Mouse (Mus musculus): Measurements from ENCODE around the gene Gm9833.
"Not testable (repeated sequence)": the region's sequence is repeated elsewhere in the genome, so short reads cannot be mapped to it uniquely, and the experiment has no call there.

The Gm9833 gene

DNA sequence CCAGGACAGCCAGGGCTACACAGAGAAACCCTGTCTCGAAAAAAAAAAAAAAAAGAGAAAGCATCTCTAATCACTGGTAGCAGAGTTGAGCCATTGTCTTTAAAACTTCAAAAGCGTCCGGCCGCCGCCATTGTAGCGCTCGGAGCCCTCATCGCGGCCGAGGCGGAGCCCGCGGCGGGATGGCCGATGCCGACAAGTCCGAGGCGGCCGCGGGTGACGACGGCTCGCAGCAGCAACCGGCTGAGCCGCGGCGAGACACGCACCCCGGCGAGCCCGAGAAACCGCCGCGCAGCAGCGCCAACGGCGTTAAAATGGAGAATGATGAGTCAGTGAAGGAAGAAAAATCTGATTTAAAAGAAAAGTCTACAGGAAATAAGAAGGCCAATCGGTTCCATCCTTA lies at the start of gene Gm9833:
Gene Gm9833 (plus strand): TSS at position 117 of the 400 bp plus-strand sequence.
- DNase-seq = not testable (repeated sequence)

DNA sequence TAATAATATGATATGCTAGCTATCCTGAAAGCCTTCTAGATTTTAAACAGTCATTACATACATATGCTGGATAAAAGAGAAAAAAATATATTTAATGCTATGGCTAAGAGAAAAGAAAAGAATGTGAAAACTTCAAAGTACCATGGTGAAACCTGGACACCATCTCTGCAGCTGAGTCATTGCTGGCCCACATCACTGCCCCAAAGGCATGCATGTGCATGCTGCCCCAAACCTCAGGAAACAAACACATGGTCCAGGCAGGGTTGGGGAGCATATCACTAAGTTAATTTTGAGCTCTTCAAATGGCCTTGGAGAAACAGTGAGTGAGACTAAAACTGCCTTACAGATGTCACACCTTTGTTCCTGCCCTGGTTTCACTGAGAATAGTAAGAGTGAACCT lies 17.8 kb upstream of the Gm9833 start:
- no peak for DNase-seq

- no peak for DNase-seq
These were observed 12.1 kb upstream of the Gm9833 start for GRCm38 (mm10) chr3:10075826-10076225.

DNA sequence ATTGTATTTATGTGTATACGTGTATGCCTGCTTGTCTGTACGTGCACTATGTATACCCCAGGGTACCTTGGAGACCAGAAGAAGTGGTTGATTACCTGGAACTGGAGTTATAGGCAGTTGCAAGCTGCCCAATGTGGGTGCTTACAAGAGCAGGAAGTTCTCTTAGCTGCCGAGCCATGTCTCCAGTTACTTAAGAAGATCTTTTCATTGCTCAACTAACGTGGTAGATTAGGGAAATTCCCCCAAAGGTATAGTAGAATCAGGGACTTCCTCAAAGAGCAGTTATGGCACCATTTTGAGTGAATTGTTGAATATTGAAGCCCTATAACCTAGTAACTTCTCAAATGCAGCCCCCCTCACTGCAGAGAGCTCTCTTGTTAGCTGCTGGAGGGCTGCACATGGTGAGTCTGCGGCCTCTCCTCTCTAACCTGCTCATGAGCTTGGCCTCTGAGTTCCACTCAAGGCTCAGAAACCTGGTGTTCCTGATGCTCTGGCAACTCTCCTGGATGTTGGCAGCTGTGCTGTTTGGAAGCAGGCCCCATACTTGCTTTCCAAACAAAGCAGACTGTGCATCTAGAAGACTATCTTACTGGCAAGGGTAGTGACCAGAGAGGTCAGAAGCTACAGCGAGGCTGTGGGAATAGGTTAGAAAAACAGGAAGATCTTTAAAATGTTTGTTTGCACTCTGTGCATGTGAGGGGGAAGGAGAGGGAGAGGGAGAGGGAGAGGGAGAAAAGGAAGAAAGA lies 10.6 kb upstream of the Gm9833 start:
- no peak for DNase-seq

DNA sequence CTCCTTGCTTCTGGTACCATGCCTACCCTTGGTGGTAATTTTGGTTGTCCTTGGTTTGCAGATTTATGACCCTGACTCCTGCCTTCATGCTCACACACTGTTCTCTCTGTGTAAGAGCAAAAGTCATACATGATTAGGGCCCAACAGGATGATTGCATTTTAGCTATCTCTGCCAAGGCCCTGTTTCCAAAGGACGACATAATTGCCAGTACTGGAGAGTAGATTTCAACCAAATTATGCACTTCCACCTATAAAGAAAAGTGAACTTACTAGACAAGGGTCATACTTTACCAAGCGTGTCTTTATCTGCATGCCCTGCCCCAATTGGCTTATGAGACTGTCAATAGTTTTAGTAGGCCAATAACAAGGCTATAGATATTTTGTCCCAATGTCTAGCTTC lies 9.8 kb upstream of the Gm9833 start:
- no peak for DNase-seq

DNA sequence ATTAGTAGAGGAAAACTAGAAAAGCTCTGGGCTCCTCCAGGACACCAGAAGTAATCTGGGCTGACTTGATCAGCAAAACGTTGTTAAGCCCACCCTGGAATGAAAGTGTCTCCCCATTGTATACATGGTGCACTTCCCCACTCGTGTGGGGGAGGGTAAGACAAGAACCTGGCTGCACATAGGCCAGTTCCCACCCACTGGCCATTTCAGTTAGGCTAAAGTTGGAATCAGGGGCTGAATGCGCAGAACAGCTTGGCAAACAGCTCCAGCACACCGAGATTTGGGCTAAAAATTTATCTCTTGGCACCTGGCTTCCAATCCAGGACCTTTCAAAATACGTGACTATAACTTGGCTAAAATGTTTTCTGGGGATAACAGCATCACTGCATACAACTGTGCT lies 6.6 kb upstream of the Gm9833 start:
- DNase-seq = no peak

DNA sequence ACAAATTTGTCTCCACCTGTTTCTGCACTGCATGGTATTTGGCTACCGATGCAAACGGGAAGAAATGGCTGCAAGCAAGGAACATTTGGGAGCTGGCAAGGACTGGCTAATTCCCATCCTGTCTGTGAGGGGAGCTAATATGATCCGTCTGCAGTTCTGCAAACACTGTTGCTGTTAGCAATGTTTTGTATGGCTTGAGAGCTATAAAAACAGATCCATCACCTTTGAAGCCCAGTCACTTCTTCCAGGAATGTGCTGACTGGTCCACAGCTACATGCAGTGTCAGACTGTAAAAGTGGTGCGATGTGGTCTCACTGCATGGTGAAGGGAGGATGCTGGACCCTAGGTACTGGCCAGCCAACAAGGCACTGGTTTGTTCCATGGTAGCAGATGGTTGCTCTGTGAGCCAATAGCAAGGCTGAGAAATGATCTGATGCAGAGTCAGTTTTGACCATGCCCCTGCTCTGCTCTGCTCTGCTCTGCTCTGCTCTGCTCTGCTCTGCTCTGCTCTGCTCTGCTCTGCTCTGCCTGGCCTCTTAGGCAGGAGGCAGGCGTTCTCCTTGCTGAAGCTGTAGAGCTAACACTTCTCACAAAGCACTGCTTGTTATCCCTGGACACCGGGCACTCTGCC lies 5.9 kb upstream of the Gm9833 start:
- DNase-seq = no peak

- DNase-seq = no peak
These were observed 5.3 kb upstream of the Gm9833 start for GRCm38 (mm10) chr3:10082545-10083062.

- no peak for DNase-seq
These were observed 3.8 kb upstream of the Gm9833 start for GRCm38 (mm10) chr3:10084102-10084501.

DNA sequence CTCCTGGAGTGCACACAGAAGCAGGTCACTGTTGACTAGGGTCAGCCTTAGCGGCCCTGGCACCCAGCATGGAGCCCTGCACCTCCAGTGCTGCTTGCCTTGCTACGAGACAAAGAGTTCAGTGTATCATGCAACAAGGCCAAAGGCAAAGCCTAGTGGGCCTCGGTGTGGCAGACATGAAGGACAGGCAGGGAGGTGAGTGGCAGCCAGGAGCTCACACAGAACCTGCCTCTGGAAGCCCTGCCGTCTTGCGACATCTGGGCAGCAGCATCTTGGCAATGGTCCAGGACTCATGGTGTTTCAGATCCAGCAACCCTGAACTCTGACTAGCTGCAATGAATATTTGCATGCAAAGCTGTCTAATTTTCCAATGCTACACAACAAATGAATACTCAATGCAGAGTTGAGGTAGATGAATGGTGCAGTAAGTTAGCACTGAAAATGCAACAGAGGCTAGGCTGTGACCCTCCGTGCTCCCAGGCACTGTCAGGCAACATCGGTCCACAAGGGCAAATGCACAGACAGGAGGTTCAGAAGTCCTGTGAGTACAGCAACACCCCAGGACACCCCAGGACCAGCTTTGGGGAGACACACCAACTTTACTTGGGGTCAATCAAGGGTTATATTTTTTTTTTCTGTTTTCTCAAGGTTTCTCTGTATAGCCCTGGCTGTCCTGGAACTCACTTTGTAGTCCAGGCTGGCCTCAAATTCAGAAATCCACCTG lies 2.4 kb upstream of the Gm9833 start:
- peak; percentile 39 to 55 for DNase-seq

DNA sequence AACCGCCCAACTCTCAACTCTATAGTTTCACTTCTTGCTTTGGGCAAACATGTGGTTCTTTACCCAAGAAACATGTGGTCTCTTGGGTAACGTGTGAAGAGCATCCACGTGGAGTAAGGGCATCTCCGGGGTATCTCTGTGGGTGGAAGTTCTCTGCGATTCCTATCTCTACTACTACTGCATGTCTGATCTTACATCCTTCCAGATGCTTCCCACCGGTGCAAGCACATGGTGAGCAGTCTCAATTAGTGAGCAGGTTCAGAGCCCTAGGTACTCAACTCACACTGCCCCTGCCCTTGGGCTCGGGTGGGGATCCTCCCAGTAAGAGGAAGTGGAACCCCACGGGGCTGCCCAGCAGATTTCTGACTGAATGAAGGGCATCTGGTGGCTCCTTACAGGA lies 399 bp upstream of the Gm9833 start:
- DNase-seq = no peak

DNA sequence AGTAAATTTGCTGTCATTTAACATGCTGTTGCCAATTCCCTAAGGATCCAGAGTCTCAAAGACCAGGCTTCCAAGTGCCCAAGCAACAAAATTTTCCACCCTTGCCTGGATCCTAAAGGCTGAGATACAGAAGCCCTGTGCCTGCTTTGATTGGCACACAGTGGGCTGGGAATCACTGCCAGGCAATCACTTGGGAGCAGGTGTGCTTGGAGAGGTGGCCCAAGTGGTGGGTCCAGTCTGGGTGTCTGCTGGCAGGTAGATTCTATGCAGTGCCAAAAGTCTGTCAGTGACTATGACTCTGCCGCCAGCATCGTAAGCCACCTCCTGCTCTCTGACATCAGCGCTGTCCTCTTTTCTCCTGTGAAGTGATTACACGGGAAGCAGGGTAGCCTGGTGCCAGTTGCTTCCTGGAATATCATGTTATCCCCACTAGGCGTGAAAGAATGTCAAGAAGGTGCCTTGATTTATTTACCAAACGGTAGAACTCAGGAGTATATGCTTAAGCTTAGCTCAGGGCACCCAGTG lies 3.8 kb downstream of the Gm9833 start:
- DNase-seq = no peak

- peak; percentile 21 to 66 for DNase-seq
These were observed 4.6 kb downstream of the Gm9833 start for GRCm38 (mm10) chr3:10092499-10092898.

- no peak for DNase-seq
These were observed 5.0 kb downstream of the Gm9833 start for GRCm38 (mm10) chr3:10092914-10093313.

GRCm38 (mm10) chr3:10095076-10095622 lies 7.2 kb downstream of the Gm9833 start:
- no peak for DNase-seq

GRCm38 (mm10) chr3:10099756-10100155 lies 11.8 kb downstream of the Gm9833 start:
- DNase-seq = no peak

DNA sequence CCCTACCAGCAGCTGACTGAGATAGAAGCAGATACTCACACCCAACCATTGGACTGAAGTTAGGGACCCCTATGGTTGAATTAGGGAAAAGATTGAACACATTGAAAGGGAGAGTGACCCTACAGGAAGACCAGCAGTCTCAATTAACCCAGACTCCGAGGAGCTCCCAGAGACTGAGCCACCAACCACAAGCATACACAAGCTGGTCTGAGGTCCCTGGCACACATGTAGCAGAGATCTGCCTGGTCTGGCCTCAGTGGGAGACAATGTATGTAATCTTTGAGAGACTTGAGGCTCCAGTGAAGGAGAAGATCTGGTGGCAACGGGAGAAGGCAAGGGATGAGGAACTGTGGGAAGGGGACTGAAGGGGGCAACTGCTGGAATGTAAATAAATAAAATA lies 23.7 kb downstream of the Gm9833 start:
- DNase-seq = no peak

- DNase-seq = no peak
These were observed 24.3 kb downstream of the Gm9833 start for GRCm38 (mm10) chr3:10112196-10112595.

DNA sequence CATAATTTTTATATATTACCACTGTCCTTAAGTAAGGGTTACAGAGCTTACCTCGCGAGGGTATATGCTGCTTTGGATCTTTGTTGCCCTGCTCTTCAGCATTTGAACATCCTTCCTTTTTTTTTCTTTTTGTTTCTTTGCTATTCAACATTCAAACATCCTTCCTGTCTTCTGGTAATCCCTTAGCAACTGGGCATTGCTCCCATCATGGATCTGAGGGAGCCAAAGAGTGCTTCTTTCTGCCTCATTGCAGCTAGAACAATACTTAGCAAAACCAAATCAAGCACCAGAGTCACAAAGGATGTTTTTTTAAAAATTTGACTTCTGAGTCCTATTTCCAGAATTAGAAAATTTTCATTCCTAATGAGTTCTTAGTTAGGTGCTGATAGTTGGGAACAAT lies 24.8 kb downstream of the Gm9833 start:
- DNase-seq = no peak

DNA sequence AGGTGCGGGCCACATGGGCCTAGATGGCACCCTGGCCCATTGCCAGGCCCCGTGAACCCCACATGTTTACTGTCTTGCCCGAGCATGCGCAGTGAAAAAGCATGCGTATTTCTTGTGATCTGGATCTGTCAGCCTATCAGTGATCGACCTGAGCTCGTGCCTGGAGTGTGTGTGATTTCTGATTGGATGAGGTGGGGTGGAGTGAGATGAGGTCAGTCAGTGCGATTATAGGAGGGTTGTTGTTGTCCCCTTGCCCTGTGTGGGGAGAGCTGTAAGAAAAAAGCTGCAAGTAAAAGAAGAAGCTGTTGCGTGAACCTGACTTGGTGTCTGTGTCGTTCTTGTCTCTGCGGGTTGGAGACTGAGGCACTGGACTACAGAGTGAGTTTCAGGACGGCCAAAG lies 28.6 kb downstream of the Gm9833 start:
- no peak for DNase-seq

DNA sequence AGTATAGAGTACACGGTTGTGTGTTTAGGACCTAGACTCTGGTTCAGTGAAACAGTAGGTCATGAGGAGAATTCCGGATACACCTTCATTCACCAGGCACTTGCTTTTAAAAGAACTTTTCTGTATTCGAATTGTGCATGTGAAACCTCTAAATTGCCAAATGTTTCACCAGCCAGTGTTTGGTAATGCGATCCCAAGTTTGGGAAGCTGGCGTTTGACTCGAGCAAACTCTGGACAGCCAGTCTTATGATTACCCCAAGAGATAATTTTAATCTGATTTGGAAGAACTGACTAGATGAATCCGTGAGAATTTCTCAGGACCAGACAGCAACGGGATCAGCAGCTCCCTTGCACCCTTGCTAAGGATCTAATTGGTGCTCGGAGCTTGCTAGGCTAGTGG lies 33.3 kb downstream of the Gm9833 start:
- DNase-seq = no peak

GRCm38 (mm10) chr3:10121956-10122739 lies 34.2 kb downstream of the Gm9833 start:
- no peak for DNase-seq
